Mouse (Mus musculus) bone marrow macrophage, adult 2 months (primary cell): ENCODE data around the gene Htr3b.

Source experiments
- CTCF ChIP-seq: IDR thresholded peaks from 2 replicates; pipeline ENCODE4 v1.5.1; 2012; ENCODE audit warnings: low read depth, mild to moderate bottlenecking, low read length, moderate library complexity
- POLR2A ChIP-seq: IDR thresholded peaks from 2 replicates; pipeline ENCODE4 v1.6.1; 2012; ENCODE audit warnings: mild to moderate bottlenecking, low read depth, low read length, borderline replicate concordance

DNA sequence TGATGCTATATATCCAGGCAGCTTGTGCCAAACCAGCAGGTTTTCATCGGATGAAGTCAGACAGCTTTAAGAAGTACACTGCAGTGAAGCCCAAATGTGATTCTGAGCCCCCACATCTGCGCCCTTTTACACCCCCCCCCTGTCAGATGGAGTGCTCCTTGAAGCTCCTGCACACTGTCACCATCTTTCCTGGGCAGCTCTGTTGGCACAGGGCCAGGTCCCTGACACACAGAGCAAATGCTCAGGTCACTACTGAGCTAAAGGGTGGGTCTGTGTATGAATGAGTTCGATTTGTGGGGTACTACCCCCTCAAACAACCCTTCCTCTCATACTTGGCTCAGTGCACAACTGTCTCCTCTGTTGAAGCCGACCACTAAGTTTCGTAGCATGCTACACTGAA lies 35.4 kb downstream of the Htr3b start:
- TF ChIP-seq POLR2A, result no peak
- no peak for TF ChIP-seq CTCF
